Mouse (Mus musculus): ENCODE measurements at regions not wholly inside any gene's neighbourhood (a gene's known extent, or its start where the extent isn't known, plus 50 kb on each side); places are given as distances from the start of the nearest gene placed in this dataset.

DNA sequence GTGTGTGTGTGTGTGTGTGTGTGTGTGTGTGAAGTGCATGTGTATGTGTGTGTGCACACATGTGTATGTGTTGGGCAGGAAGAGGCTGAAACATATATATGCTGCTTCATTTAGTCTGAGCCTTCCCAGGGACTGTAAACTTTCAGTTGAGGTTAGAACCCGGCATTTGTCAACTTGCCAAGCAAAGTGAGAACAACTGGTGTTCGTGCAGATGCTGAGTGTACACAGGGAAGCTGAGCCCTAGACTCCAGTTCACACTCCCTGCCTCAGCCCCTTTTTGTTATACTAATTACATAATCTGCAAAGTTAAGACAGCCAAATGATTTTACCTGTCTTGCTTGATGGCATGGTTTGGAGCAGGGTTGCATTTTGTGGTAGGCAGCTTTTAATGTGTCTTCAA, 87.7 kb upstream of the Pkn2 start:
- DNase-seq (ENCODE audit: low read depth, low spot score), result no peak

DNA sequence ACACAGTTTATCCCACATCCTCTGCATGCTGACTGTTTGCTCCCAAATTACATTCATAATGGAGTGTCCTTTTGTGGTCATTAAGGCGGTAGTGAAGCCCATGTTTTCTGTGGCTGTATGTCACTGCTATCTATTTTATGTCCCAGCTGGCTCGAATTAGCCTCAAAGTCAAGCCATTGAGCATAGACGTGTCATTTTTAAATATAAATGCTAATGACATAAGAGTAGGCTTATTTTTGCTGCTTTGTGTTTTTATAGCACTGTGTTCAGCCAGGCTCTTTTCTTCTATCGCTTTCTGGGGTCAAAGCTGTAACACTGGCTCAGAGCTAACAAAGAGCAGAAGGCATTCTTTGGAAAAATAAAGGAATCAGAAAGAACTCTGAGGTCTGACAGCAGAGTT, 83.8 kb upstream of the Pkn2 start:
- DNase-seq (ENCODE audit: low read depth, low spot score), result no peak

DNA sequence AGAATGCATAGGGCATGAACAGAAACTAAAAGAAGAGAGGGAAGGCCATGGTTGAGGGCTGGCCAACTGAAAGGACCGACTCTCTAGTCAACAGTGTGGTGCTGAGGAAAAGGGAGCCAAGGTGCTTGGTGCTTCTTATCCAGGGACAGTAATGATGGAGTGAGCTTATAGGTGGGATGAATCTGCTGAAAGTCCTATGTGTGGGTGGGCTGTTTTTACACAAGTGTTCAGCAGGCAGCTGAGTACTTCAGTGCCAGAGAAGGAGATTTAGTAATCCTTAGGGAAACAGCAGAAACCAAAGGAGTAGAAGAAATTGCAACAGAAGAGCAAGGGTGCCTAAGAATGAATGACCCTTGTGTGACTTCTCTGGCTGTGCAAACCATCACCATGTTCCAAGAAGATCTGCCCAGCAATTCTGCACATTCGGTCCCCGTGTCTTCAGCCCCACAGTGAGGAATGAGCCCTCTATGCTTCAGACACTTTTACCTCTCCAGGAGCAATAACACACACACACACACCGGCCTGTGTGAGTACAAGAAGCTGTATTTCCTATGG, 82.1 kb upstream of the Pkn2 start:
- no peak for DNase-seq (ENCODE audit: low read depth, low spot score)

DNA sequence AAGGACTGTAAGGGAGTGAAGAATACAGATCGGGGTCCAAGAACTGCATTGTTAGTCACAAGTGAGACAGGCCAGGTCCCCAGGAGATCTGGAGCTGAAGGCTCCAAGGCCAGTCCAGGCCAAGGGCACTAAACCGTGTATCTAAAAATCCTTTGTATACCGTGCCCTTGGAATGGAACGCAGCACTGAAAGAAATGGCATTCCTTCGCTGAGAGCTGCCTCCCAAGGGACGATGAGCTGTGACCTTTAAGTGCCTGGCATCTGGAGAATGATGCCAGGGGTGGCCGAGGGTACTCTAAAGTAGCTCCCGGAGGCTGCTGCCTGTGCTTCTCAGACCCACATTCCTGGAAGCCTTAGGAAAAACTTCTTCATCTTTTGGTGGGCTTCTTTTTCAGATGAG, 76.0 kb upstream of the Pkn2 start:
- no peak for DNase-seq (ENCODE audit: low read depth, low spot score)

DNA sequence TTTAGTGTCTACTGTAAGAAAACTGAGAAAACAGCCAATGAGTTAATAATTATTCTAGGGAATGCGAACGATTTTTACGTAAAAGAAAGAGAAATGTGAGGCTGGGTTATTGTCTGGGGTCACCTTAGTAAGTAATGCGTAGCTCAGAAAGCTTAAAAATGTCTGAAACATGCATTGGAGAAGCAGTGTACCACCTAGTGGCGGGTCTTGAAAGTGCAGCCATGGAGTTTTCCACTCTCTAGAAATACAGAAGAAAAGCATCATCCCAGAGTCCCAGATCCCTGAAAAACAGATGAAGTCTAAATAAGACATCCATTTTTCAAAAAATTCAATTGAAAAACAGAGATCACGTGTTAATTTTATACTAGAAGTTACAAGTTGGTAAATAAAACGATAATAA, 67.0 kb upstream of the Pkn2 start:
- DNase-seq (ENCODE audit: low read depth, low spot score), result peak; percentile 73

DNA sequence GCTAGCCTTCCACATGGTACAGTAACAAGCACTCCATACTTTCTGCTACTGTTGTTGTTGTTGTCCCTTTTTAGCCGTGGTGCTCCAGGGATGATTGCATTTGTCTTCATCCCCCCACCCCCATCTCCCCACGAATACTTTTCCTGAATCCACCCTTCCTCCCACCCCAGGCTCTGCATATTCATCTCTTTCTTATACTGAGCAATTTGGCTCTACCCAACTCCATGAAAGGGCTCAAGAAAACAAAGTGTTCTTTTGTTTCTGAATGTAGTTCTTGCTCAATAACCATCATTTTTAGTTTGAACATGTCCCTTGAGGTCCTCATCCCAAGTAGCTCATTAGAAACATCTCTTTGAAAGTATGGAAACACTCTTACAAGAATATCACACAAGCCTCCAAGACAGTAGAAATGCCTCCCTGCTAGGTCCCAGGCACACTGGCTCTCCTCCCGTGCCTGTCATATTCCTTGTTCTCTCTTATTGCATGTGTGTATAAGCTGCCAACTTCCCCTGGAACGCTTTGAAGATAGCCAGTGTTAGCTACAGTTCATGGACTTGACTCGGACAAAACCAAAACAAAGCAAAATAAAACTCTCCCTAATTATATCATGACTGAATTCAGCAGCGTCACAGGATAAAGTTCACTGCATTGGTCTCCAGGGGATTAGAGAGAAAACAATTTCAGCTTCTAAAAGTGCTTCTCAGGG, 59.7 kb upstream of the Pkn2 start:
- DNase-seq (ENCODE audit: low read depth, low spot score), result no peak

DNA sequence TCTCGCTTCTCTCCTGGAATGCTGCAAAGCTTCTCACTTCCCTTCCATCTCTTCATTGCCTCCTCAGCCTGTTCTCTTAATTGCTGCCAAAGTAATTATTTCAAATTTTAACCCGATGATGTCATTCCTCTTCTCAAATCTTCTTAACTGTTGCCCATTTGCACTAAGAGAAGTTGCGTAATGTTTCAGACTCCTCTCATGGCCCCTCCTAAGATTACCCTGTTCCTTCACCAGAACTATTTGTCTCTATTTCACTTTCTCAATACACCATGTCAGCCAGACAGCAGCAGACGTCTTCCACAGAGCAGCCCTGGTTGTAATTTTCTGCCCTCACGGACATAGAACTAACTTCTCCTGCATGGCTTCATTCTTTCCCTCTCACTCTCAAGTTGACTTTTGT, 59.1 kb upstream of the Pkn2 start:
- DNase-seq (ENCODE audit: low read depth, low spot score), result no peak

DNA sequence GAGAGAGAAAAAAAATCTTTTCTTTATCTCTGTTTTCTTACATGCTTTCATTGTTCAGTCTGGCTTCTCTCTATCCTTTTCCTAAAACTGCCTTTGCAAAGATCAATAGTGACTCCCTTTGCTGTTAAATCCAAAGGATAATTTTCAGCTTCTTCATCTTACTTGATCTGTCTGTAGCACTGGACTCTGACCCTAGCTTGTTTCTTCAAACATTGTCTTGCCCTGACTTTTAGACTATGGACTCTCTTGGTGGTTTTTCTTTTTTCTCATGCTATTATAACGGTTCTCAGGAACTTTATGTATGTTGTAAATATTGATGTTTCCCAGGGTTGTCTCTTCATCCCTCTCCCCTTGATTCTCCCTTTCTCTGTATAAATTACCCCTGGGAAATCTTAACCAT, 58.0 kb upstream of the Pkn2 start:
- DNase-seq (ENCODE audit: low read depth, low spot score), result no peak

DNA sequence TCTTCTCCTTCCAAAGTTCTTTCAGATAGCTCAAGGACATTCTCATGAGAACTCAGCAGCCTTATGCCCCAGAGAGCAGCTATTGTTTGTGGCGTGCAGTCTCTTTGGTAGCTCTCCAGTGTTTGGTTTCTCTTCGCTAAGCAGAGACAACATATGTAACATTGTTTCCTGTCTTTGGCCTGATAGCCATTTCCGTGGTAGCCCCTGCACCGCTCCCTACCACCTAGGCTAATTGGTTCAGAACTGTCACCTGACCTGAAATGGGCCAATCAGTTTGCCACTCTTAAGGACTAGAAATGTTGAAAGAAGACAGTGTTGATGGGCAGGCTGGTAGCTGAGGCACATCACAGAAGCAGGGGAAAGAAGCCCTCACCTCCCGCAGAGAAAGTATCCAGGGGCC, 54.1 kb upstream of the Pkn2 start:
- DNase-seq (ENCODE audit: low read depth, low spot score), result no peak

DNA sequence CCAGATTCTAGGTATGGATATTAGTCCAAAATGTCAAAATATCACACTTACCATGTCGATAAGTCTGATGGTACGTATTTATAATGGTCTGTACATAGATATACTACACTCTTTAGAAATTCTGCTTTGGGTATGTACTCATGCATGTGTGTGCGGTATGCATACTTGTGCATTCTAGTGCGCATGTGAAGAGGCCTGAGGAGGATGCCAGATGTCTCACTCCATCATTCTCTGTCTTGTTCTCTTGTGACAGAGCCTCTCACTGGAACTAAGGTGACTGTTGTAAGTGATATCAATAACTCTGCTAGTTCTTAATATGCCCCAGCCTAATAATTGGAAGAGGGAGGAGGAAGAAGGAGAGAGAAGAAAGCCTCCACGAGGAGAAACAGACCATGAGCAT, 52.5 kb upstream of the Pkn2 start:
- no peak for DNase-seq (ENCODE audit: low read depth, low spot score)

DNA sequence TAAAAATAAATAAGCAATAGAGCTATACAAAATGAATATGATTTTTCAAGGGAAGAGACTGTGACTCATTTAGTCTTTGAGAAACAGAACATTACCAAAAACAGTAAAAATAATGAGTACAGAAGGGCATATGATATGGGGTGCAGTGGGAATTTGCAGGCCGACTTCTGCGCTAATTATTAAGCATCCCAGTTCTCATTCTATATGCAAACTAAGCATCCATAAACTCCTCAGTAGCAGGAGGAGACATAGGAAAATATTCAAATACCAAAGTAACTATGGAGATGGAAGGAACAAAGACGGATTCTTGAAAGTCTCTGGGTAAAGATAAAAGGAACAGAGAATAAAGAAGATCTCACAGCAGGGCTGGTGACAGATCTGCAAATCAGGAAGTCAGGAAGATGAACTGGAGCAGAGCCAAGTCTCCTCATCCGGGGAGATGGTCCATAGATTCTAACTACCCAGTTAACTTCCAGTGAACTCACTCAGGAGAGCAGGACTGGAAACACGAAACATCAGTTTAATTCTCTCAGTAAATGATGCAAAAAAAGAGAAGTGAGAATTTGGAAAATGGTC, 52.0 kb upstream of the Pkn2 start:
- no peak for DNase-seq (ENCODE audit: low read depth, low spot score)
